Mouse (Mus musculus) lung, postnatal 0 days (tissue): ENCODE measurements around the gene Slc38a9.

Experiments
- CTCF ChIP-seq: IDR thresholded peaks from 2 replicates; pipeline ENCODE4 v1.5.1; 2016; ENCODE audit warnings: antibody characterized with exemption, mild to moderate bottlenecking
- EP300 ChIP-seq: IDR thresholded peaks from 2 replicates; pipeline ENCODE4 v1.6.1; 2016; ENCODE audit warnings: antibody characterized with exemption, mild to moderate bottlenecking, control low read depth

- TF ChIP-seq CTCF (no peak), EP300 (no peak)
Measured at GRCm38 (mm10) chr13:112624622-112625021, 35.9 kb upstream of the Slc38a9 start.
